19 mouse cellular contexts compared by ENCODE assay signal in the genomic region with DNA sequence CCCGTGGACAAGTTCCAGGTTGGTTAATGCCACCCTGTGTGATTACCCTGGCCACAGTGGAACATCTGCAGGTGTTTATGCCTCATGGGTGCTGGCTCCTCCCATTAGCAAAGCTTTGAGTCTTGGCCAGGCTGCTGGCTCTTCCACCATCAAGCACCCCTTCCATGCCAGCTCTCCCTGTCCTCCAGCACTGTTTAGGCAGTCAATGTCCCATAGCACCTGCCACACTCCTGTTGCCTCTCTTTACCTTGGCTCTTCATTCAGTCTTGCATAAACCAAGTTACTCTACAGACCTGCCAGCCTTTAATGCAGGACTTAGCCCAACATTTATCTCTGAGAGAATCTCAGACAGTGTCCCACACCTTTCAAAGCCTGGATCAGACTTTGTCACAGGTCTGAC.
DNase-seq lines count a peak whose midpoint lies in the region; ATAC-seq lines count a peak whose summit lies in the region.
"Had no signal": no experiment of that assay in that cellular context is flagged by ENCODE, and none has a peak within 500 bp of the region (broad histone marks: within the 10 kb centered on the region; RNA-seq: fewer than 3 reads in every experiment).

No protein-coding gene starts in this region.

- H3K4me1 ChIP-seq in midbrain, embryonic 15.5 days: peaks cover 4% of the 10 kb centered on the region; the same call in 1 of the 2 replicates

- no peak overlapping the region for H3K4me3 ChIP-seq in midbrain, embryonic 15.5 days

- no peak for ATAC-seq in erythroid progenitor cell, adult 5-6 weeks (replicated peaks; ENCODE audit: low FRiP score, poor library complexity, severe bottlenecking)
- no peak for ATAC-seq in midbrain, embryonic 15.5 days (replicated peaks)
- ATAC-seq: activated CD4-positive, CD25-positive, alpha-beta regulatory T cell, adult 4 months; CD4-positive, CD25-positive, alpha-beta regulatory T cell, adult 4 months; Patski had no signal

- no peak overlapping the region for H3K9ac ChIP-seq in midbrain, embryonic 15.5 days

- peak; percentile 95 for DNase-seq in fat pad, adult 2 months (ENCODE audit: extremely low read depth, low read depth, low spot score)
- DNase-seq in gonadal fat pad, adult 2 months (ENCODE audit: low read depth): peak; percentile 94
- DNase-seq: adrenal gland, adult 2 months; adrenal gland, adult 8-10 months; adrenal gland, postnatal 10 days; adrenal gland, postnatal 14 days; adrenal gland, postnatal 25 days; adrenal gland, postnatal 36 days; B cell, adult 2 months; cerebellum, adult 11 months; cerebellum, adult 11-12 months; cerebellum, adult 18-20 months had no signal

- no peaks in the 10 kb centered on the region for H3K27me3 ChIP-seq in midbrain, embryonic 15.5 days (replicated peaks)
- H3K27me3 ChIP-seq: CH12.LX had no signal

- H3K27ac ChIP-seq in midbrain, embryonic 15.5 days: no peak overlapping the region

- H3K9me3 ChIP-seq in midbrain, embryonic 15.5 days: no peaks in the 10 kb centered on the region

- WGBS in midbrain, embryonic 15.5 days: 86% methylated on average over 1 of the region's 1 CpGs

- H3K4me2 ChIP-seq in midbrain, embryonic 15.5 days: no peak overlapping the region

- no peaks in the 10 kb centered on the region for H3K36me3 ChIP-seq in midbrain, embryonic 15.5 days (replicated peaks)
- H3K36me3 ChIP-seq: G1E had no signal
